Mouse (Mus musculus): ENCODE measurements around the gene Prss46. TPM values are rescaled to one million over a fixed set of nuclear protein-coding genes. Genes with fewer than 3 reads are reported as not detected.

Prss46 gene
- total and polyA plus RNA-seq, 3 experiments: not detected

GRCm38 (mm10) chr9:110849162-110849561, 4.9 kb downstream of the Prss46 start:
- Histone ChIP-seq H3K4me3 (no peak overlapping the region), H3K79me2 (replicated peaks; ENCODE audit: control insufficient read depth, insufficient read depth, low read length) (no peaks in the 10 kb centered on the region), H3K36me3 (ENCODE audit: control insufficient read depth, insufficient read depth, low read length) (no peaks in the 10 kb centered on the region), H3K27ac (no peak overlapping the region), H3K9ac (ENCODE audit: low read depth, low read length) (no peak overlapping the region), H3K4me1 (ENCODE audit: control insufficient read depth, insufficient read depth, low read length) (no peaks in the 10 kb centered on the region), H3K27me3 (ENCODE audit: control insufficient read depth, insufficient read depth, low read length) (no peaks in the 10 kb centered on the region)
- no peak for DNase-seq
- intact Hi-C loops (cut with DNase I): no loop called here
- TF ChIP-seq POLR2A (IDR thresholded peaks at IDR 0.05; ENCODE audit: insufficient read depth, low read depth, low read length) (no peak), EP300 (IDR thresholded peaks at IDR 0.05; ENCODE audit: insufficient read depth, low read depth, low read length) (no peak), CTCF (IDR thresholded peaks at IDR 0.05) (no peak)
- WGBS: 57% methylated on average over 7 of the region's 7 CpGs

DNA sequence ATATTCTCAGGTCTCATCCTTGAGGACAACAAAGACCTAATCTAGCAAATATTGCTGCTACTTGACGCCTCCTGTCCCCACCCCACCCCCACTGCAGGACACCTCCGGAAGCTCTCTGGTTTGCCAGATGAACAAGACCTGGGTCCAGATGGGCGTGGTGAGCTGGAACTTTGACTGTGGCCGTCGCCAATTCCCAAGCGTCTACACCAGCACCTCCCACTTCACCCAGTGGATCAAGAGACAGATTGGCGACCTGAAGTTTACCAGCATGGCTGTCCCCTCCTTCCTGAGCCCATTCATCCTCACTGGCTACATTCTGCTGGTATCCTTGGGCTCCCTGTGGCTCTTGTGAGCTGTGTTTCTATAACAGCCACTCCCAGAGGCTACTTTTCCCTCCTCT, 11.6 kb downstream of the Prss46 start:
- Histone ChIP-seq H3K79me2 (replicated peaks; ENCODE audit: control insufficient read depth, insufficient read depth, low read length) (no peaks in the 10 kb centered on the region), H3K4me1 (ENCODE audit: control insufficient read depth, insufficient read depth, low read length) (no peaks in the 10 kb centered on the region; the same call in 1 of the 2 replicates), H3K9ac (ENCODE audit: low read depth, low read length) (no peak overlapping the region), H3K36me3 (ENCODE audit: control insufficient read depth, insufficient read depth, low read length) (no peaks in the 10 kb centered on the region), H3K27ac (no peak overlapping the region), H3K4me3 (no peak overlapping the region), H3K27me3 (ENCODE audit: control insufficient read depth, insufficient read depth, low read length) (peaks cover 3% of the 10 kb centered on the region; the same call in 1 of the 2 replicates)
- intact Hi-C loops (cut with DNase I): no loop called here
- TF ChIP-seq CTCF (IDR thresholded peaks at IDR 0.05): no peak
- TF ChIP-seq POLR2A (IDR thresholded peaks at IDR 0.05; ENCODE audit: insufficient read depth, low read depth, low read length): no peak
- TF ChIP-seq EP300 (IDR thresholded peaks at IDR 0.05; ENCODE audit: insufficient read depth, low read depth, low read length): no peak
- no peak for DNase-seq
- 72% methylated on average over 7 of the region's 7 CpGs for WGBS

- Histone ChIP-seq H3K27ac (no peak overlapping the region), H3K9ac (ENCODE audit: low read depth, low read length) (no peak overlapping the region), H3K36me3 (ENCODE audit: control insufficient read depth, insufficient read depth, low read length) (no peaks in the 10 kb centered on the region), H3K79me2 (replicated peaks; ENCODE audit: control insufficient read depth, insufficient read depth, low read length) (no peaks in the 10 kb centered on the region), H3K4me1 (ENCODE audit: control insufficient read depth, insufficient read depth, low read length) (no peaks in the 10 kb centered on the region; the same call in 1 of the 2 replicates), H3K4me3 (no peak overlapping the region), H3K27me3 (ENCODE audit: control insufficient read depth, insufficient read depth, low read length) (peaks cover 3% of the 10 kb centered on the region; the same call in 1 of the 2 replicates)
- 26% methylated on average over 4 of the region's 4 CpGs for WGBS
- intact Hi-C loops (cut with DNase I): no loop called here
- TF ChIP-seq POLR2A (IDR thresholded peaks at IDR 0.05; ENCODE audit: insufficient read depth, low read depth, low read length): no peak
- peak; percentile 58 for TF ChIP-seq CTCF (IDR thresholded peaks at IDR 0.05)
- no peak for TF ChIP-seq EP300 (IDR thresholded peaks at IDR 0.05; ENCODE audit: insufficient read depth, low read depth, low read length)
- DNase-seq: no peak
Measured at GRCm38 (mm10) chr9:110856920-110857319, 12.6 kb downstream of the Prss46 start.

GRCm38 (mm10) chr9:110857781-110858472, 13.6 kb downstream of the Prss46 start, which contains the start of gene Prss50:
Prss50 (plus strand) TSS chr9:110857967.
- no peak within 1 kb of the TSS for H3K4me3 ChIP-seq

DNA sequence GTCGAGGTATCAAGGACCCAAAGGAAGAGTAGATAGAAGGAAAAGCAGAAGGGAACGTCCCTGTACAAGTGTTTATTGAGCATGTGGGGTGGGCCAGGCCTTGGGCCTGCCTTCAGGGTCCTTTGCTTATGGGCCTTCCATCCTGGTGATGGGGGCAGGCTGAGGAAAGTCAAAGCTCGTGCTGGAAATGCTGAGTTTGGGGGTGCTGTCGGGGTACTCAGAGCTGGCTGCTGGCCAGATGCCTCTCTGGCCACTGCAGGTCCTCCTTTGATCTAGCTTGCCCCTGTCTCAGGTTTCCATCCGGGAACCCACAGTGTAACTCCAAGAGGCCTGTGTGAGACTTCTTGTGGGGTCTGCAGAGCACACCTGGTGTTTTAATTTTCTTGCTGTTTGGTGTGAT, 14.2 kb downstream of the Prss46 start:
- Histone ChIP-seq H3K4me3 (no peak overlapping the region), H3K4me1 (ENCODE audit: control insufficient read depth, insufficient read depth, low read length) (no peaks in the 10 kb centered on the region; the same call in 1 of the 2 replicates), H3K79me2 (replicated peaks; ENCODE audit: control insufficient read depth, insufficient read depth, low read length) (no peaks in the 10 kb centered on the region), H3K36me3 (ENCODE audit: control insufficient read depth, insufficient read depth, low read length) (no peaks in the 10 kb centered on the region), H3K27me3 (ENCODE audit: control insufficient read depth, insufficient read depth, low read length) (peaks cover 3% of the 10 kb centered on the region; the same call in 1 of the 2 replicates), H3K9ac (ENCODE audit: low read depth, low read length) (no peak overlapping the region), H3K27ac (no peak overlapping the region)
- intact Hi-C loops (cut with DNase I): no loop called here
- DNase-seq: no peak
- no peak for TF ChIP-seq POLR2A (IDR thresholded peaks at IDR 0.05; ENCODE audit: insufficient read depth, low read depth, low read length)
- no peak for TF ChIP-seq CTCF (IDR thresholded peaks at IDR 0.05)
- no peak for TF ChIP-seq EP300 (IDR thresholded peaks at IDR 0.05; ENCODE audit: insufficient read depth, low read depth, low read length)
- 69% methylated on average over 5 of the region's 5 CpGs for WGBS

More at GRCm38 (mm10) chr9:110857781-110858472, 13.6 kb downstream of the Prss46 start, which contains the start of gene Prss50:
- TF ChIP-seq CTCF (IDR thresholded peaks at IDR 0.05): peak; percentile 52
- TF ChIP-seq POLR2A (IDR thresholded peaks at IDR 0.05; ENCODE audit: insufficient read depth, low read depth, low read length): no peak
- no peak within 1 kb of the TSS for H3K9ac ChIP-seq (ENCODE audit: low read depth, low read length)
- H3K79me2 ChIP-seq (replicated peaks; ENCODE audit: control insufficient read depth, insufficient read depth, low read length): no peaks in the 10 kb centered on the region
- WGBS: 26% methylated on average over 43 of the region's 50 CpGs
- no peak for DNase-seq
- no peaks in the 10 kb centered on the region; the same call in 1 of the 2 replicates for H3K4me1 ChIP-seq (ENCODE audit: control insufficient read depth, insufficient read depth, low read length)
- H3K27me3 ChIP-seq (ENCODE audit: control insufficient read depth, insufficient read depth, low read length): peaks cover 3% of the 10 kb centered on the region; the same call in 1 of the 2 replicates
- no peaks in the 10 kb centered on the region for H3K36me3 ChIP-seq (ENCODE audit: control insufficient read depth, insufficient read depth, low read length)
- intact Hi-C loops (cut with DNase I): no loop called here
- H3K27ac ChIP-seq: no peak within 1 kb of the TSS

DNA sequence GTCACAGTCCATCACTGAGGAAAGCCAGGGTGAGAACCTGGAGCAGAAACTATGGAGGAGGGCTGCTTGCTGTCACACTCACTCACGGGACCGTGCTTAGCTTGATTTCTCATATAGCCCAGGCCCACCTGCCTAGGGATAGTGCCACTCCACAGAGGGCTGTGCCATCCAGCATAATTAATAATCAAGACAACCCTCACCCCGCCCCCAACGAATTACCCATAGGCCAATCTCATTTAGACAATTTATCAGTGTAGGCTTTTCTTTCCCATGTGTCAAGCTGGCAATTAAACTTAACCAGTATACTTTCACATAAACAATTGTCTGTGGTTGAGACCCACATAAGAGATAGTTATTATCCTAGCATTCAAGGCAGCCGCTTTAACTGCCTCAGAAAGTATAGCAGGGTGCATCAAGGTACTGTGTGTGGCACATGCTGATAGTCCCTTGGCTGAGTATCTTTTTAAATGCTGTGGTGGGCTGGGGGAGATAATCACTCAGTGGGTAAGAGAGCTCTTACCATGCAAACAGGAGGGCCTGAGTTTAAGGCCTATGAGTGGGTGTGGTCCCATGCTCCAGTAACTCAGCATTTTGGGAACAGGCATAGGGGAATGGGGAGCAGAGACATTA, 14.8 kb downstream of the Prss46 start:
- WGBS: 98% methylated on average over 5 of the region's 5 CpGs
- Histone ChIP-seq H3K27me3 (ENCODE audit: control insufficient read depth, insufficient read depth, low read length) (peaks cover 3% of the 10 kb centered on the region; the same call in 1 of the 2 replicates), H3K79me2 (replicated peaks; ENCODE audit: control insufficient read depth, insufficient read depth, low read length) (no peaks in the 10 kb centered on the region), H3K9ac (ENCODE audit: low read depth, low read length) (no peak overlapping the region), H3K4me1 (ENCODE audit: control insufficient read depth, insufficient read depth, low read length) (no peaks in the 10 kb centered on the region; the same call in 1 of the 2 replicates), H3K36me3 (ENCODE audit: control insufficient read depth, insufficient read depth, low read length) (no peaks in the 10 kb centered on the region), H3K27ac (no peak overlapping the region), H3K4me3 (no peak overlapping the region)
- intact Hi-C loops (cut with DNase I): no loop called here
- no peak for TF ChIP-seq POLR2A (IDR thresholded peaks at IDR 0.05; ENCODE audit: insufficient read depth, low read depth, low read length)
- no peak for TF ChIP-seq CTCF (IDR thresholded peaks at IDR 0.05)
- TF ChIP-seq EP300 (IDR thresholded peaks at IDR 0.05; ENCODE audit: insufficient read depth, low read depth, low read length): no peak
- DNase-seq: no peak

All from heart, adult 2 months (tissue).